Comparison of ENCODE assay signal across 9 mouse cellular contexts in genomic region chr17:81671245-81671644, GRCm38 (mm10).
DNase-seq lines count a peak whose midpoint lies in the region; ATAC-seq and TF ChIP-seq lines count a peak whose summit lies in the region.
"Had no signal": no experiment of that assay in that cellular context is flagged by ENCODE, and none has a peak within 500 bp of the region (broad histone marks: within the 10 kb centered on the region; RNA-seq: fewer than 3 reads in every experiment).

No protein-coding gene starts in this region.

- H3K79me2 ChIP-seq in heart, adult 2 months (replicated peaks; ENCODE audit: control insufficient read depth, insufficient read depth, low read length) = 0 out of 2 replicates have a peak, but pooled peaks cover 1% of the 10 kb centered on the region

- 27% methylated on average over 5 of the region's 5 CpGs for WGBS in heart, embryonic 16.5 days
- WGBS in heart, adult 2 months = 47% methylated on average over 5 of the region's 5 CpGs
- WGBS in hindbrain, embryonic 11.5 days = 9% methylated on average over 5 of the region's 5 CpGs
- WGBS in midbrain, embryonic 13.5 days = 4% methylated on average over 5 of the region's 5 CpGs

- peaks cover 52% of the 10 kb centered on the region for H3K4me1 ChIP-seq in heart, embryonic 16.5 days (ENCODE audit: control insufficient read depth, insufficient read depth, low read length)
- peaks cover 8% of the 10 kb centered on the region for H3K4me1 ChIP-seq in heart, adult 2 months (ENCODE audit: control insufficient read depth, insufficient read depth, low read length)
- no peaks in the 10 kb centered on the region; the same call in 1 of the 2 replicates for H3K4me1 ChIP-seq in hindbrain, embryonic 11.5 days (replicated peaks; ENCODE audit: control insufficient read depth, insufficient read depth, low read length)
- peaks cover 30% of the 10 kb centered on the region for H3K4me1 ChIP-seq in midbrain, embryonic 13.5 days (replicated peaks)

- no peak for DNase-seq in heart, adult 2 months
- DNase-seq in embryo, embryonic 9.5 days (ENCODE audit: extremely low spot score) = peak; percentile 19
- DNase-seq in hindbrain, embryonic 11.5 days (ENCODE audit: low spot score) = peak; percentile 29
- no peak for DNase-seq in thymus, postnatal 36 days
- DNase-seq in right cerebral cortex, adult 18-20 months = no peak
- no peak for DNase-seq in adrenal gland, postnatal 4 days (ENCODE audit: low spot score in 2 of 2)

- TF ChIP-seq POLR2A in heart, adult 2 months (IDR thresholded peaks at IDR 0.05; ENCODE audit: insufficient read depth, low read depth, low read length) = no peak

- no peak for TF ChIP-seq EP300 in heart, adult 2 months (IDR thresholded peaks at IDR 0.05; ENCODE audit: insufficient read depth, low read depth, low read length)

- peak overlapping the region; percentile 98 for H3K4me2 ChIP-seq in heart, embryonic 16.5 days (ENCODE audit: low read depth, low read length)
- H3K4me2 ChIP-seq in hindbrain, embryonic 11.5 days (replicated peaks; ENCODE audit: low read depth, low read length) = no peak overlapping the region
- peak overlapping the region; percentile 83 for H3K4me2 ChIP-seq in midbrain, embryonic 13.5 days (replicated peaks)

- ATAC-seq in heart, embryonic 16.5 days (replicated peaks; ENCODE audit: extremely low read depth, insufficient read depth, low FRiP score) = no peak
- no peak for ATAC-seq in hindbrain, embryonic 11.5 days (ENCODE audit: low FRiP score)
- no peak for ATAC-seq in midbrain, embryonic 13.5 days

- intact Hi-C loops in heart, adult 2 months (cut with DNase I) = loop anchor here (2.0 kb wide), 1 partner anchor 66 kb away; no protein-coding TSS in a partner anchor

- peak overlapping the region; percentile 75 for H3K4me3 ChIP-seq in heart, embryonic 16.5 days (ENCODE audit: low read length)
- no peak overlapping the region for H3K4me3 ChIP-seq in heart, adult 2 months
- H3K4me3 ChIP-seq in hindbrain, embryonic 11.5 days (ENCODE audit: low read depth, low read length) = no peak overlapping the region
- H3K4me3 ChIP-seq in midbrain, embryonic 13.5 days (replicated peaks) = peak overlapping the region; percentile 73; the same call in 1 of the 2 replicates

- no peaks in the 10 kb centered on the region for H3K9me3 ChIP-seq in heart, embryonic 16.5 days (replicated peaks; ENCODE audit: control insufficient read depth, low read length)
- H3K9me3 ChIP-seq in hindbrain, embryonic 11.5 days (ENCODE audit: control insufficient read depth, low read length) = no peaks in the 10 kb centered on the region
- no peaks in the 10 kb centered on the region for H3K9me3 ChIP-seq in midbrain, embryonic 13.5 days
- H3K9me3 ChIP-seq: embryonic facial prominence, embryonic 13.5 days had no signal

- peak overlapping the region; percentile 7; the same call in 1 of the 2 replicates for H3K27ac ChIP-seq in heart, embryonic 16.5 days (ENCODE audit: low read length)
- no peak overlapping the region for H3K27ac ChIP-seq in heart, adult 2 months
- H3K27ac ChIP-seq in hindbrain, embryonic 11.5 days (ENCODE audit: low read depth, low read length) = no peak overlapping the region
- H3K27ac ChIP-seq in midbrain, embryonic 13.5 days = no peak overlapping the region
- H3K27ac ChIP-seq: embryonic facial prominence, embryonic 13.5 days had no signal

- H3K27me3 ChIP-seq in heart, embryonic 16.5 days (ENCODE audit: control insufficient read depth, insufficient read depth, low read length) = 0 out of 2 replicates have a peak, but pooled peaks cover 2% of the 10 kb centered on the region
- 0 out of 2 replicates have a peak, but pooled peaks cover 3% of the 10 kb centered on the region for H3K27me3 ChIP-seq in heart, adult 2 months (ENCODE audit: control insufficient read depth, insufficient read depth, low read length)
- peaks cover 12% of the 10 kb centered on the region for H3K27me3 ChIP-seq in hindbrain, embryonic 11.5 days (ENCODE audit: control insufficient read depth, insufficient read depth, low read length)
- peaks cover 30% of the 10 kb centered on the region for H3K27me3 ChIP-seq in midbrain, embryonic 13.5 days

- peak overlapping the region; percentile 47 for H3K9ac ChIP-seq in heart, embryonic 16.5 days (ENCODE audit: low read length)
- H3K9ac ChIP-seq in heart, adult 2 months (ENCODE audit: low read depth, low read length) = no peak overlapping the region
- H3K9ac ChIP-seq in hindbrain, embryonic 11.5 days (ENCODE audit: low read depth, low read length) = no peak overlapping the region
- H3K9ac ChIP-seq in midbrain, embryonic 13.5 days (replicated peaks) = no peak overlapping the region

- TF ChIP-seq CTCF in heart, adult 2 months (IDR thresholded peaks at IDR 0.05) = no peak

- H3K36me3 ChIP-seq in heart, embryonic 16.5 days (ENCODE audit: control insufficient read depth, insufficient read depth) = no peaks in the 10 kb centered on the region
- H3K36me3 ChIP-seq in heart, adult 2 months (ENCODE audit: control insufficient read depth, insufficient read depth, low read length) = peaks cover 17% of the 10 kb centered on the region
- no peaks in the 10 kb centered on the region for H3K36me3 ChIP-seq in hindbrain, embryonic 11.5 days (ENCODE audit: control insufficient read depth, insufficient read depth, low read length)
- no peaks in the 10 kb centered on the region for H3K36me3 ChIP-seq in midbrain, embryonic 13.5 days
- H3K36me3 ChIP-seq: embryonic facial prominence, embryonic 13.5 days had no signal

Comparison
In these comparisons a context has a peak if more than half of its experiments do, and no peak if none do; other contexts are left out.
1. H3K4me3 ChIP-seq: peak in heart, embryonic 16.5 days (single experiment) and midbrain, embryonic 13.5 days (single experiment); none in heart, adult 2 months (single experiment) and hindbrain, embryonic 11.5 days (single experiment).
2. DNase-seq: peak in embryo, embryonic 9.5 days (single experiment) and hindbrain, embryonic 11.5 days (single experiment); none in heart, adult 2 months (0 of 2), thymus, postnatal 36 days (0 of 2), right cerebral cortex, adult 18-20 months (single experiment) and adrenal gland, postnatal 4 days (0 of 2).